Mouse (Mus musculus) embryonic facial prominence, embryonic 13.5 days (tissue): ENCODE measurements at regions not wholly inside any gene's neighbourhood (a gene's known extent, or its start where the extent isn't known, plus 50 kb on each side); places are given as distances from the start of the nearest gene placed in this dataset.

Experiments
- ATAC-seq: fragments of 200-750 bp; cut with Nextera tagmentation; 2 replicates; pipeline ENCODE4 v1.8.0; 2017; ENCODE audit warnings: low read depth; ENCODE audit not compliant: insufficient number of reproducible peaks, insufficient read depth, low FRiP score, low TSS enrichment
- H3K27ac ChIP-seq: fragments of 300-500 bp; sonication (generic); 2 replicates; pipeline ENCODE4 v1.5.1; 2015; ENCODE audit warnings: moderate library complexity, mild to moderate bottlenecking, inconsistent platforms
- H3K27me3 ChIP-seq: fragments of 300-500 bp; sonication (generic); 2 replicates; pipeline ENCODE4 v1.6.1; 2015; ENCODE audit warnings: mild to moderate bottlenecking, inconsistent platforms
- H3K36me3 ChIP-seq: fragments of 300-500 bp; sonication (generic); 2 replicates; pipeline ENCODE4 v1.6.1; 2015; ENCODE audit warnings: mild to moderate bottlenecking, inconsistent platforms
- H3K4me1 ChIP-seq: fragments of 300-500 bp; sonication (generic); 2 replicates; pipeline ENCODE4 v1.6.1; 2015; ENCODE audit warnings: inconsistent platforms
- H3K4me2 ChIP-seq: fragments of 300-500 bp; sonication (generic); 2 replicates; pipeline ENCODE4 v1.6.1; 2015; ENCODE audit warnings: moderate library complexity, mild to moderate bottlenecking, inconsistent platforms
- H3K4me3 ChIP-seq: fragments of 300-500 bp; sonication (generic); 2 replicates; pipeline ENCODE4 v1.5.1; 2015; ENCODE audit warnings: mild to moderate bottlenecking, inconsistent platforms
- H3K9ac ChIP-seq: fragments of 300-500 bp; sonication (generic); 2 replicates; pipeline ENCODE4 v1.6.1; 2015; ENCODE audit warnings: mild to moderate bottlenecking, inconsistent platforms
- H3K9me3 ChIP-seq: fragments of 300-500 bp; sonication (generic); 2 replicates; pipeline ENCODE4 v1.6.1; 2016; ENCODE audit warnings: inconsistent platforms
- WGBS: fragments of 180-500 bp; shearing (Covaris S2); methylation state at CpG from one replicate; pipeline ENCODE4 v1.1.7; 2015; ENCODE audit warnings: mixed read lengths; 5-methylcytosine and 5-hydroxymethylcytosine counted together

DNA sequence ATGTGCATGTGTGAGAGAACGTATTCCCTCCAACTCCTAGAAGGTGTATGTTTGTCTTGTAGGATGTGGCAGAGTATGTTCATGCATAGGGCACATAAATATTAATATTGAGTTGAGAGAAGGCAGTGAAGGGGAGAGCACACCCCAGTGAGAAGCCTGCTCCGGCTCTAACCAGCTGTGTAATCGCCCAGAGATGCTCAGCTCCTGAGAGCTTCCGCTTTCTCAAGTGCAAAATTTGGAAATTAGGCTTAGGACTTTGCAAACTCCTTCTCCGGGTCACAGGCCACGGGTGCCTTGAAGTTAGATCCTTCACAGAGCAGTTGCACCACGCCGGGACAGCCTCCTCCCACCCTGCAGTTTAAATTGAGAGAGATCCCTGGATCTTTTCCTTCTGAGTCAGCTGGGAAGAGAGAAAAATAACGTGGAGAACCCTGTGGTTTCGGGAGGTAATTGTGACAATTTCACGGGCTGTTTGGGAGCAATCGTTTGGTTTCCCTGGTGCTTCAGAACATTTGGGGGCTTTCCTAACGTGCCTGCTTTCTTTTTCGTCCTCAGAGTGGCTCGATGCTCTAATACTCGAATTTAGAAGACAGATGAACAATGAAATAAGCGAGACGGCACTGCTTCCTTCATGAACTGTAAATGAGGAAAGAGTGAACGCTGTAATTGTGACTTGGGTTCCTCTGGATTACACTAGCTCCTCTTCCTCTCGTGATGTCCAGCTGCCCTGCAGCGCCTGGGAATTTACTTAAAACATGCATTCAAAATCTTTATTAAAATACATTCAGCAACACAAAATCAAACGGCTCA lies 263.0 kb upstream of the Adamts16 start:
- peaks cover 16% of the 10 kb centered on the region; the same call in 1 of the 2 replicates for H3K4me1 ChIP-seq
- ATAC-seq = no peak
- no peaks in the 10 kb centered on the region for H3K36me3 ChIP-seq
- H3K9ac ChIP-seq = peak overlapping the region; percentile 53
- 21% methylated on average over 22 of the region's 22 CpGs for WGBS
- peak overlapping the region; percentile 32 for H3K4me3 ChIP-seq
- peak overlapping the region; percentile 61 for H3K4me2 ChIP-seq
- no peak overlapping the region for H3K27ac ChIP-seq
- peaks cover 71% of the 10 kb centered on the region for H3K27me3 ChIP-seq
- H3K9me3 ChIP-seq = no peaks in the 10 kb centered on the region

DNA sequence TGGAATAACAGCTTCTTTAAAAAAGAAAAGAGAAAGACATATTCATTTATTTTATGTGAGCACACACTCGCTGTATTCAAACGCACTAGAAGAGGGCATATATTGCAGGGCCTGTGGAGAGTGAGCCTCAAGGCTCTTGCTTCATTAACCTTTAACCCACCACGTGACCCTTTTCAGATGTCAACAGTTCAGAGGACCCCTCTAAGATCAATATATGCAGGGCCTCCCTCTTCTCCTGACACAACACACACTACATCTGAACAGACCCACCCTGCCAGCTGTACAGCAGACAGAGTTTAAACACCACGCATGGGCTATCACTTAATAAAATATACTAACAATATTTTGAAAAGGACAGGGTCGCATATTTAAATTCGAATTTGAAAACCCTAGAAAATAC lies 242.7 kb upstream of the Adamts16 start:
- WGBS = 51% methylated on average over 6 of the region's 6 CpGs
- no peak overlapping the region for H3K9ac ChIP-seq
- H3K4me1 ChIP-seq = no peaks in the 10 kb centered on the region
- no peaks in the 10 kb centered on the region for H3K36me3 ChIP-seq
- no peaks in the 10 kb centered on the region for H3K9me3 ChIP-seq
- ATAC-seq = no peak
- H3K4me2 ChIP-seq = no peak overlapping the region
- no peaks in the 10 kb centered on the region for H3K27me3 ChIP-seq
- H3K27ac ChIP-seq = no peak overlapping the region
- H3K4me3 ChIP-seq = no peak overlapping the region

GRCm38 (mm10) chr13:71075916-71076315 lies 234.3 kb upstream of the Adamts16 start:
- H3K36me3 ChIP-seq = no peaks in the 10 kb centered on the region
- no peak overlapping the region for H3K27ac ChIP-seq
- no peak for ATAC-seq
- no peaks in the 10 kb centered on the region for H3K4me1 ChIP-seq
- no peak overlapping the region for H3K4me2 ChIP-seq
- H3K9me3 ChIP-seq = no peaks in the 10 kb centered on the region
- H3K9ac ChIP-seq = no peak overlapping the region
- 83% methylated on average over 4 of the region's 4 CpGs for WGBS
- peaks cover 24% of the 10 kb centered on the region; the same call in 1 of the 2 replicates for H3K27me3 ChIP-seq
- H3K4me3 ChIP-seq = no peak overlapping the region

DNA sequence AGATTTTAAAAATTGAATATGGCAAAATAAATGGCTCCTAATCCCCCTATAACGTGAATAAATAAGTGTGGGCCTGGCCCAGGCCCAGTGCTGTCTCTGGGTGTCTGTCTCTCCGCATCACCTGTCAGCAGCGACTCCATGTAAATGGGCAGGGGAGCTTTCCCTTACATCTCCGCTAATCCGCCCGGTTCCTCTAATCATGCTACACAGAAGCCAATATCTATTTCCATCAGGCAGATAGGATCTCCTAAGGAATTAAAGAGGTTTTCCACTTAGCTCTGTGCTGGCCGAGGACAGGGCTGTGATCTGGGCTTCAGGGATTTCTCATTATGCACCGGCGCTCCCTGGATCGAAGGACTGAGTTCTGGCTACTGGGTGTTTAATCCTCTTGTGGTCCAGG lies 232.4 kb upstream of the Adamts16 start:
- peaks cover 28% of the 10 kb centered on the region; the same call in 1 of the 2 replicates for H3K27me3 ChIP-seq
- WGBS = 31% methylated on average over 10 of the region's 10 CpGs
- H3K9ac ChIP-seq = no peak overlapping the region
- ATAC-seq = no peak
- H3K4me3 ChIP-seq = no peak overlapping the region
- no peak overlapping the region for H3K27ac ChIP-seq
- no peaks in the 10 kb centered on the region; the same call in 1 of the 2 replicates for H3K4me1 ChIP-seq
- H3K4me2 ChIP-seq = no peak overlapping the region
- no peaks in the 10 kb centered on the region for H3K9me3 ChIP-seq
- H3K36me3 ChIP-seq = no peaks in the 10 kb centered on the region

DNA sequence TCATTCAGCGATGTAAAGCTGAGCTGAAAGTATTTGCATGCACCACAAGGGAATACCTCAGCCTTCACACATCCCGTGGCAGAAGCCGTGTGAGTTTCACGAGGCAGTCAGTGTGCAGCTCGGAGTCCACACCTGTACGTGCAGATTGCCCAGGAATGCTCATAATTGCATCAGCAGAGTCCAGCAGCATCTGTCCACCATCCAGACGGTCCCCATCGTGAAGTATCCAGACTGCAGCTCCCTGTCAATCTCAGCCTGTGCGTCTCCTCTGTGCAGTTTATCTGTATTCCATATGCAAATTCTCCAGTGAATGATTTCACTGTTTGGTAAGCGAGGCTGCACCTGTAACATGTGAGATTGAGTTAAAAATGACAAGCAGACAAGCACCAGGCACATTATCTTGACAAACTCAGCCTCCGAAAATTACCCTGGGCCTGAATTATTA lies 227.2 kb upstream of the Adamts16 start:
- no peak for ATAC-seq
- H3K36me3 ChIP-seq = no peaks in the 10 kb centered on the region
- H3K9me3 ChIP-seq = no peaks in the 10 kb centered on the region
- peaks cover 17% of the 10 kb centered on the region for H3K27me3 ChIP-seq
- H3K27ac ChIP-seq = no peak overlapping the region
- H3K9ac ChIP-seq = no peak overlapping the region
- peaks cover 13% of the 10 kb centered on the region for H3K4me1 ChIP-seq
- H3K4me2 ChIP-seq = peak overlapping the region; percentile 14; the same call in 1 of the 2 replicates
- no peak overlapping the region for H3K4me3 ChIP-seq
- 30% methylated on average over 11 of the region's 11 CpGs for WGBS

- Histone ChIP-seq H3K4me3 (no peak overlapping the region), H3K27me3 (peaks cover 16% of the 10 kb centered on the region), H3K4me1 (peaks cover 13% of the 10 kb centered on the region), H3K9ac (no peak overlapping the region), H3K27ac (no peak overlapping the region), H3K4me2 (peak overlapping the region; percentile 14; the same call in 1 of the 2 replicates), H3K36me3 (no peaks in the 10 kb centered on the region), H3K9me3 (no peaks in the 10 kb centered on the region)
- ATAC-seq = no peak
- WGBS = 10% methylated on average over 4 of the region's 4 CpGs
Measured at GRCm38 (mm10) chr13:71068011-71068410, 226.4 kb upstream of the Adamts16 start.

GRCm38 (mm10) chr13:71065568-71065967 lies 224.0 kb upstream of the Adamts16 start:
- no peaks in the 10 kb centered on the region for H3K9me3 ChIP-seq
- H3K4me2 ChIP-seq = no peak overlapping the region
- peaks cover 16% of the 10 kb centered on the region for H3K27me3 ChIP-seq
- H3K9ac ChIP-seq = no peak overlapping the region
- WGBS = 60% methylated on average over 1 of the region's 1 CpGs
- no peak overlapping the region for H3K4me3 ChIP-seq
- peaks cover 13% of the 10 kb centered on the region for H3K4me1 ChIP-seq
- no peaks in the 10 kb centered on the region for H3K36me3 ChIP-seq
- no peak overlapping the region for H3K27ac ChIP-seq
- no peak for ATAC-seq

GRCm38 (mm10) chr13:71064590-71065307 lies 223.1 kb upstream of the Adamts16 start:
- H3K36me3 ChIP-seq = no peaks in the 10 kb centered on the region
- H3K4me2 ChIP-seq = no peak overlapping the region
- H3K4me3 ChIP-seq = no peak overlapping the region
- H3K27me3 ChIP-seq = peaks cover 12% of the 10 kb centered on the region
- H3K9ac ChIP-seq = no peak overlapping the region
- WGBS = 72% methylated on average over 8 of the region's 8 CpGs
- no peak overlapping the region for H3K27ac ChIP-seq
- H3K4me1 ChIP-seq = peaks cover 13% of the 10 kb centered on the region
- H3K9me3 ChIP-seq = no peaks in the 10 kb centered on the region
- no peak for ATAC-seq

DNA sequence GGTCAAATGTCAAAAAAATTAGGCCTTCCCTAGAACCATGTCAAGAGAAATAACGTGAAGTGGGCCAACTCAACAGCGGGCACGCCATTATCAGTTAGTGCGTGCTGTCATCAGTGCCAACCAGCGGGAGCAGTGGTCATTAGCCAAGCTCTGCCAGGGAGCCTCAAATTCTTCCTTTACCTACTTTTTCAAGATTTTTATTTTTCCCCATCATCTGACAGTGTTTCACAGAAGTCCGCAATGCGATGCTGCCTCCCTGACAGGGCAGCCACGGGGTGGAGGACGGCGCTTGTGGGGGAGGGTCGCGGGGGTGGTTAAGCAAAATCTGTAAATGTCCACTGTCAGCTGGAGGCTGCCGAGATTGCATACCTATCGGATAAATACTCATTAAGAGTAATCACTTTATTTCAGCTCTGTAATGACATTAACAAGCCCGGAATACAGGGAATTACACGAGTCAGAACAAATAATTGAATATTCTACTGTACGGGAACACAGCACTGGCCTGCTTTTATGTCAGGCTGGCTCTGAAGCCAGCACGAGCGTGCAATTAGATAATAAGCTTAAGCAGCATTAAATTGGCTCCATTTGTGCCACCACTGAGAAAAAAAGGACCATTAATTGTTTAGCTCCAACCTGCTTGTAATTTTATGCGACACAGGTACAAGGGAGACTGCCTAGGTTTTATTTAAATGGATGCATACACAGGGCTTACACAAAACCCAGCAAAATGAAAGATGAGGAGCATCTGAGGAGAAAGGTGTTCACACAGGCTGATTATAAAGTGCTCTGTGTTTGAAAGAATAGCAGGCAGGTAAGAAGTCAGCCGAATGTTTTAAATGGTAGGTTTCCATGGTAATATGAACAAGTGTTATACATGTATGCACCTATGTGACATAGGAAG lies 212.0 kb upstream of the Adamts16 start:
- no peak for ATAC-seq
- Histone ChIP-seq H3K4me2 (no peak overlapping the region), H3K9me3 (no peaks in the 10 kb centered on the region), H3K27ac (no peak overlapping the region), H3K36me3 (no peaks in the 10 kb centered on the region), H3K27me3 (peaks cover 11% of the 10 kb centered on the region), H3K4me1 (0 out of 2 replicates have a peak, but pooled peaks cover 5% of the 10 kb centered on the region), H3K9ac (no peak overlapping the region), H3K4me3 (no peak overlapping the region)
- WGBS = 57% methylated on average over 21 of the region's 21 CpGs

DNA sequence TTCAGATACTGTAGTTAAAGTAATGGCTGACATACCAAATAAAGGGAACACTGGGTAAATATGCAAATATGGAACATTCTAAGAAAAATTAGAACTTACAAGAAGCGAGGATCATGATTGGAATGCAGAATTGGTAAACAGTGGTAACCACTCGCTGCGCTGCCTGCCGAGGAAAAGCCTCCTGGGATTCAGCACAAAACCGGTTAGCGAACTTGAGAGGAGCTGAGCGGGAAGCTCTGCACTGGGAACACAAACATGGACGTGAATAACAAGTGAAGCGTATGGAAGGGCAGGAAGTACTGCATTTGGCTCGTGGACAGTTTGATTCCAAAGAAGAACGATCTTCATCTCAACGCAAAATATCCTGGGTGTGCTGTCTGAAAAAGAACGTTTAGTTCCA lies 209.0 kb upstream of the Adamts16 start:
- ATAC-seq = no peak
- peak overlapping the region; percentile 27 for H3K4me3 ChIP-seq
- 25% methylated on average over 13 of the region's 13 CpGs for WGBS

GRCm38 (mm10) chr13:71036000-71036399 lies 194.4 kb upstream of the Adamts16 start:
- ATAC-seq = no peak; the same call in 1 of the 2 replicates
- H3K9ac ChIP-seq = no peak overlapping the region
- no peaks in the 10 kb centered on the region for H3K36me3 ChIP-seq
- no peaks in the 10 kb centered on the region for H3K9me3 ChIP-seq
- no peak overlapping the region for H3K27ac ChIP-seq
- no peaks in the 10 kb centered on the region for H3K4me1 ChIP-seq
- WGBS = 43% methylated on average over 8 of the region's 8 CpGs
- no peak overlapping the region for H3K4me2 ChIP-seq
- no peak overlapping the region for H3K4me3 ChIP-seq
- H3K27me3 ChIP-seq = no peaks in the 10 kb centered on the region

More for the DNA sequence above, 209.0 kb upstream of the Adamts16 start:
- peak overlapping the region; percentile 50 for H3K4me2 ChIP-seq
- no peak overlapping the region for H3K9ac ChIP-seq
- H3K4me1 ChIP-seq = 0 out of 2 replicates have a peak, but pooled peaks cover 5% of the 10 kb centered on the region
- no peaks in the 10 kb centered on the region for H3K9me3 ChIP-seq
- no peak overlapping the region for H3K27ac ChIP-seq
- H3K36me3 ChIP-seq = no peaks in the 10 kb centered on the region
- peaks cover 11% of the 10 kb centered on the region for H3K27me3 ChIP-seq
